Mouse (Mus musculus): ENCODE results near the gene Hectd3. TPM values are rescaled to one million over a fixed set of nuclear protein-coding genes. Genes with fewer than 3 reads are reported as not detected.

Hectd3 gene
- polyA plus RNA-seq, 1 experiment from 2014 or later, result 10.3 TPM

- TF ChIP-seq CTCF (IDR thresholded peaks at IDR 0.05; ENCODE audit: low read depth), result peak; percentile 40; the same call in 1 of the 2 replicates
- H3K4me2 ChIP-seq (ENCODE audit: low read length), result no peak overlapping the region
- no peaks in the 10 kb centered on the region for H3K9me3 ChIP-seq (replicated peaks; ENCODE audit: low read length)
- 88% methylated on average over 1 of the region's 1 CpGs for WGBS
- no peaks in the 10 kb centered on the region for H3K27me3 ChIP-seq (ENCODE audit: insufficient read depth, low read length)
- DNase-seq (ENCODE audit: low spot score), result no peak
- no peak overlapping the region for H3K27ac ChIP-seq
- no peak overlapping the region for H3K9ac ChIP-seq (ENCODE audit: low read depth, low read length)
- no peaks in the 10 kb centered on the region for H3K4me1 ChIP-seq (replicated peaks; ENCODE audit: insufficient read depth, low read length)
- 0 out of 2 replicates have a peak, but pooled peaks cover 3% of the 10 kb centered on the region for H3K36me3 ChIP-seq (ENCODE audit: insufficient read depth, low read length)
- H3K4me3 ChIP-seq (replicated peaks; ENCODE audit: low read depth, low read length), result no peak overlapping the region
- no peak for ATAC-seq (replicated peaks; ENCODE audit: low FRiP score, low read depth)
These were observed 36.0 kb downstream of the Hectd3 start for GRCm38 (mm10) chr4:117031105-117031504.

- no peaks in the 10 kb centered on the region for H3K36me3 ChIP-seq (ENCODE audit: insufficient read depth, low read length)
- no peak for TF ChIP-seq CTCF (IDR thresholded peaks at IDR 0.05; ENCODE audit: low read depth)
- H3K9ac ChIP-seq (ENCODE audit: low read depth, low read length), result no peak overlapping the region
- H3K9me3 ChIP-seq (replicated peaks; ENCODE audit: low read length), result no peaks in the 10 kb centered on the region
- 17% methylated on average over 9 of the region's 9 CpGs for WGBS
- peak overlapping the region; percentile 1; the same call in 1 of the 2 replicates for H3K4me2 ChIP-seq (ENCODE audit: low read length)
- H3K4me1 ChIP-seq (replicated peaks; ENCODE audit: insufficient read depth, low read length), result peaks cover 7% of the 10 kb centered on the region
- H3K4me3 ChIP-seq (replicated peaks; ENCODE audit: low read depth, low read length), result no peak overlapping the region
- peak overlapping the region; percentile 25 for H3K27ac ChIP-seq
- H3K27me3 ChIP-seq (ENCODE audit: insufficient read depth, low read length), result no peaks in the 10 kb centered on the region
- ATAC-seq (replicated peaks; ENCODE audit: low FRiP score, low read depth) (no peak), DNase-seq (ENCODE audit: low spot score) (peak; percentile 76)
These were observed 45.0 kb downstream of the Hectd3 start for GRCm38 (mm10) chr4:117039925-117040687.

DNA sequence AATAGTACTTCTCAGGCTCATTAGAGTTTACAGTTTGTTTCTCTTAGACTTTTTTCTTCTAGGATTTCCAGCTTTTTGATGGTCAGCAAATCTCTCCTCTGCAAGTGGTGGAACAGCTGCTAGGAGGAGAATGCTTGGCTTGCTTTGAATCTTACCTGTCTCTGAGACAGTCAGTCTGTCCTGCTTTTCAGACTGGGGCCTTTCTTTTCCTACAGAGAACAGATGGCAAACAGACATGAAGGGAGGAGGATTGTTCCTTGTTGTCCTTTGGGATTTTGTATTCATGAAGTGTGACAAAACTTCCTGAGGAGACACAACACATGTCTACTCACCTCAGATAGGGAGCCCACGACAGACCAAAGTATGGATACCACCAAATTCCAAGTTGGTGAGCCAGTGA is 45.7 kb downstream of the Hectd3 start:
- 59% methylated on average over 1 of the region's 1 CpGs for WGBS
- no peak overlapping the region for H3K4me2 ChIP-seq (ENCODE audit: low read length)
- no peaks in the 10 kb centered on the region for H3K9me3 ChIP-seq (replicated peaks; ENCODE audit: low read length)
- peak overlapping the region; percentile 25; the same call in 1 of the 2 replicates for H3K27ac ChIP-seq
- no peak for TF ChIP-seq CTCF (IDR thresholded peaks at IDR 0.05; ENCODE audit: low read depth)
- no peaks in the 10 kb centered on the region for H3K36me3 ChIP-seq (ENCODE audit: insufficient read depth, low read length)
- H3K9ac ChIP-seq (ENCODE audit: low read depth, low read length), result no peak overlapping the region
- H3K27me3 ChIP-seq (ENCODE audit: insufficient read depth, low read length), result no peaks in the 10 kb centered on the region
- peaks cover 7% of the 10 kb centered on the region for H3K4me1 ChIP-seq (replicated peaks; ENCODE audit: insufficient read depth, low read length)
- H3K4me3 ChIP-seq (replicated peaks; ENCODE audit: low read depth, low read length), result no peak overlapping the region
- no peak for DNase-seq (ENCODE audit: low spot score)
- no peak for ATAC-seq (replicated peaks; ENCODE audit: low FRiP score, low read depth)

- Histone ChIP-seq H3K27me3 (ENCODE audit: insufficient read depth, low read length) (no peaks in the 10 kb centered on the region), H3K4me3 (replicated peaks; ENCODE audit: low read depth, low read length) (no peak overlapping the region), H3K9ac (ENCODE audit: low read depth, low read length) (no peak overlapping the region), H3K36me3 (ENCODE audit: insufficient read depth, low read length) (no peaks in the 10 kb centered on the region), H3K27ac (peak overlapping the region; percentile 25; the same call in 1 of the 2 replicates), H3K9me3 (replicated peaks; ENCODE audit: low read length) (no peaks in the 10 kb centered on the region), H3K4me2 (ENCODE audit: low read length) (no peak overlapping the region), H3K4me1 (replicated peaks; ENCODE audit: insufficient read depth, low read length) (peaks cover 7% of the 10 kb centered on the region)
- ATAC-seq (replicated peaks; ENCODE audit: low FRiP score, low read depth) (no peak), DNase-seq (ENCODE audit: low spot score) (peak; percentile 65)
- TF ChIP-seq CTCF (IDR thresholded peaks at IDR 0.05; ENCODE audit: low read depth), result no peak
- WGBS, result 35% methylated on average over 4 of the region's 4 CpGs
These were observed 46.2 kb downstream of the Hectd3 start for GRCm38 (mm10) chr4:117041283-117041721.

DNA sequence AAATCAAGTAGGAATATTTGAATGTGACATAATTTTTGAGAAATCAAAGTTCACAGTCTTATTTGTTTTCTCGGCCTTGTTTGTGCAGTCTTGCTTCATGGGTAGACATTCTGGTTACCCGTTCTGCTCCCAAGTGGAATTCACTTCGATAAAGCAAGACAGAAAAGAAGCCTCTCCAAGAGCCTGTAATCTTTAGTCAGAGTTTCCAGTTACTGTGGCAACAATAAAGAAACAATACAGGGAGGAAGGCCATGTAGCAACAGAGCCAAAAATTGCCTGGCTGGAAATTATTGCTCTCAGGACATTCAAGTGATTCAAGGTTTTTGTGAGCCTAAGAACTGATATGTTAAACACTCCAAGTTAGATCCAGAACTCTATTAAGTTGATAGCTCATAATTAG is 53.7 kb downstream of the Hectd3 start:
- H3K9me3 ChIP-seq (replicated peaks; ENCODE audit: low read length), result no peaks in the 10 kb centered on the region
- H3K4me1 ChIP-seq (replicated peaks; ENCODE audit: insufficient read depth, low read length), result no peaks in the 10 kb centered on the region
- no peaks in the 10 kb centered on the region for H3K27me3 ChIP-seq (ENCODE audit: insufficient read depth, low read length)
- H3K4me2 ChIP-seq (ENCODE audit: low read length), result no peak overlapping the region
- H3K4me3 ChIP-seq (replicated peaks; ENCODE audit: low read depth, low read length), result no peak overlapping the region
- ATAC-seq (replicated peaks; ENCODE audit: low FRiP score, low read depth) (no peak), DNase-seq (ENCODE audit: low spot score) (no peak)
- WGBS, result 69% methylated on average over 3 of the region's 3 CpGs
- no peak for TF ChIP-seq CTCF (IDR thresholded peaks at IDR 0.05; ENCODE audit: low read depth)
- H3K27ac ChIP-seq, result no peak overlapping the region
- H3K36me3 ChIP-seq (ENCODE audit: insufficient read depth, low read length), result no peaks in the 10 kb centered on the region
- no peak overlapping the region for H3K9ac ChIP-seq (ENCODE audit: low read depth, low read length)

- Histone ChIP-seq H3K9me3 (replicated peaks; ENCODE audit: low read length) (no peaks in the 10 kb centered on the region), H3K4me1 (replicated peaks; ENCODE audit: insufficient read depth, low read length) (no peaks in the 10 kb centered on the region), H3K36me3 (ENCODE audit: insufficient read depth, low read length) (no peaks in the 10 kb centered on the region), H3K9ac (ENCODE audit: low read depth, low read length) (no peak overlapping the region), H3K27ac (no peak overlapping the region), H3K4me2 (ENCODE audit: low read length) (no peak overlapping the region), H3K4me3 (replicated peaks; ENCODE audit: low read depth, low read length) (no peak overlapping the region), H3K27me3 (ENCODE audit: insufficient read depth, low read length) (no peaks in the 10 kb centered on the region)
- no peak for DNase-seq (ENCODE audit: low spot score)
- no peak for ATAC-seq (replicated peaks; ENCODE audit: low FRiP score, low read depth)
- TF ChIP-seq CTCF (IDR thresholded peaks at IDR 0.05; ENCODE audit: low read depth), result no peak
- 92% methylated on average over 1 of the region's 1 CpGs for WGBS
These were observed 54.4 kb downstream of the Hectd3 start for GRCm38 (mm10) chr4:117049485-117049884.

All from kidney, postnatal 0 days (tissue).